11 mouse cellular contexts compared by ENCODE assay signal in the genomic region with DNA sequence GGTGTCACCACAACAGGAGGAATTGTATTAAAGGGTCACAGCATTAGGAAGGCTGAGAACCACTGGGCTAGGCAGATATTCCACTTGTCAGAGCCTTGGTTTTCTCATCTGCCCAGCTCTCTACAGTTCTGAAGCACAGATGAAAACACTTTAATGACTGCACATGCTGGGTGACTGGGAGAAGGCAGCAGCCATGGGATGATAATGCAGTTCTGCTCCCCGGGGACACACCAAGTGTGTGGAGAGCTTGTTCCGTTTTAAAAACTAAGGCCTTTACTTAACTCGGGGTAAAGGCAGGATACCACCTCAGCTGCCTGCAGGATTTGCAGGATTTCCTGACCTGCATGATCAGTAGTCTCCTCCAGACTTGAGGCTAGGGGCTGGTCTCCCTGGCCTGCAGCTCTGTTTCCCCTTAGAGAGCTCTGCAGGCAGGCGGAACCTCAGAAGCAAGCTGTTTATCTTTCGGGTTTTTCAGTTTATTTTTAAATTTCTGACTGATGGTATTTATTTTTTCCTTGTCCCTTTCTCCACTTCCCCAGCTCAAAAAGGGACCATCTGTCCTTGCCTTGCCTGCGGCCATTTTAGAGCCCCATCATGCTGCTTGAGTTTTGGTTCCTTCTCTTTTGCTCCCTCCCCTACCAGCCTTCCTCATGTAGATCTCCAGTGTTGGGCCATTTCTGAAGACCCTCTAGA. TPM values are rescaled to one million over a fixed set of nuclear protein-coding genes. Genes with fewer than 3 reads are reported as not detected.
DNase-seq lines count a peak whose midpoint lies in the region; ATAC-seq lines count a peak whose summit lies in the region.
"Had no signal": no experiment of that assay in that cellular context is flagged by ENCODE, and none has a peak within 500 bp of the region (broad histone marks: within the 10 kb centered on the region; RNA-seq: fewer than 3 reads in every experiment).

No protein-coding gene starts in this region.

- peak overlapping the region; percentile 45; the same call in 1 of the 2 replicates for H3K27ac ChIP-seq in hindbrain, embryonic 10.5 days
- H3K27ac ChIP-seq in hindbrain, embryonic 11.5 days (ENCODE audit: low read depth, low read length), result no peak overlapping the region
- H3K27ac ChIP-seq in midbrain, embryonic 13.5 days, result 0 out of 2 replicates have a peak overlapping the region, but pooled peaks have one; percentile 17
- H3K27ac ChIP-seq in midbrain, embryonic 16.5 days (ENCODE audit: low read length), result no peak overlapping the region
- peak overlapping the region; percentile 79 for H3K27ac ChIP-seq in stomach, embryonic 15.5 days
- H3K27ac ChIP-seq: midbrain, embryonic 12.5 days had no signal

- H3K9me3 ChIP-seq in hindbrain, embryonic 10.5 days, result no peaks in the 10 kb centered on the region
- no peaks in the 10 kb centered on the region for H3K9me3 ChIP-seq in hindbrain, embryonic 11.5 days (ENCODE audit: control insufficient read depth, low read length)
- no peaks in the 10 kb centered on the region for H3K9me3 ChIP-seq in midbrain, embryonic 13.5 days
- H3K9me3 ChIP-seq in midbrain, embryonic 16.5 days (replicated peaks; ENCODE audit: control insufficient read depth, low read length, poor library complexity, severe bottlenecking), result no peaks in the 10 kb centered on the region
- no peaks in the 10 kb centered on the region for H3K9me3 ChIP-seq in stomach, embryonic 15.5 days
- H3K9me3 ChIP-seq: midbrain, embryonic 12.5 days had no signal

- H3K4me3 ChIP-seq in hindbrain, embryonic 10.5 days, result no peak overlapping the region
- H3K4me3 ChIP-seq in hindbrain, embryonic 11.5 days (ENCODE audit: low read depth, low read length), result no peak overlapping the region
- H3K4me3 ChIP-seq in midbrain, embryonic 13.5 days (replicated peaks), result no peak overlapping the region
- no peak overlapping the region for H3K4me3 ChIP-seq in midbrain, embryonic 16.5 days (ENCODE audit: low read depth, low read length)
- H3K4me3 ChIP-seq in stomach, embryonic 15.5 days (replicated peaks), result no peak overlapping the region
- H3K4me3 ChIP-seq: erythroblast, embryonic 14.5 days; midbrain, embryonic 12.5 days had no signal

- ATAC-seq in hindbrain, embryonic 11.5 days (ENCODE audit: low FRiP score), result no peak
- ATAC-seq in midbrain, embryonic 13.5 days, result no peak
- ATAC-seq in midbrain, embryonic 16.5 days, result no peak
- peak; percentile 42 to 54 for ATAC-seq in hematopoietic stem cell, adult 5-6 weeks (replicated peaks in 1 of 2; ENCODE audit: insufficient read depth in 1 of 2, low FRiP score in 2 of 2, low TSS enrichment in 1 of 2, low read depth in 1 of 2, poor library complexity in 2 of 2, severe bottlenecking in 2 of 2)
- no peak for ATAC-seq in stomach, embryonic 15.5 days (ENCODE audit: insufficient read depth, low FRiP score, low read depth)

- 81% methylated on average over 6 of the region's 6 CpGs for WGBS in hindbrain, embryonic 10.5 days
- WGBS in hindbrain, embryonic 11.5 days, result 77% methylated on average over 6 of the region's 6 CpGs
- 77% methylated on average over 6 of the region's 6 CpGs for WGBS in midbrain, embryonic 13.5 days
- 68% methylated on average over 6 of the region's 6 CpGs for WGBS in midbrain, embryonic 16.5 days
- 42% methylated on average over 6 of the region's 6 CpGs for WGBS in stomach, embryonic 15.5 days

- no peak overlapping the region for H3K4me2 ChIP-seq in hindbrain, embryonic 11.5 days (replicated peaks; ENCODE audit: low read depth, low read length)
- no peak overlapping the region for H3K4me2 ChIP-seq in midbrain, embryonic 13.5 days (replicated peaks)
- H3K4me2 ChIP-seq in midbrain, embryonic 16.5 days (ENCODE audit: low read length), result no peak overlapping the region
- peak overlapping the region; percentile 2; the same call in 1 of the 2 replicates for H3K4me2 ChIP-seq in stomach, embryonic 15.5 days
- H3K4me2 ChIP-seq: midbrain, embryonic 12.5 days had no signal

- intact Hi-C loops in left cerebral cortex, postnatal 14 days (cut with DNase I), result no loop called here

- H3K9ac ChIP-seq in hindbrain, embryonic 11.5 days (ENCODE audit: low read depth, low read length), result no peak overlapping the region
- H3K9ac ChIP-seq in midbrain, embryonic 13.5 days (replicated peaks), result no peak overlapping the region
- no peak overlapping the region for H3K9ac ChIP-seq in midbrain, embryonic 16.5 days (ENCODE audit: low read depth, low read length)
- no peak overlapping the region for H3K9ac ChIP-seq in stomach, embryonic 15.5 days
- H3K9ac ChIP-seq: midbrain, embryonic 12.5 days had no signal

- H3K27me3 ChIP-seq in hindbrain, embryonic 10.5 days (ENCODE audit: insufficient read depth, poor library complexity, severe bottlenecking), result no peaks in the 10 kb centered on the region
- H3K27me3 ChIP-seq in hindbrain, embryonic 11.5 days (ENCODE audit: control insufficient read depth, insufficient read depth, low read length), result no peaks in the 10 kb centered on the region
- no peaks in the 10 kb centered on the region for H3K27me3 ChIP-seq in midbrain, embryonic 13.5 days
- no peaks in the 10 kb centered on the region for H3K27me3 ChIP-seq in midbrain, embryonic 16.5 days (ENCODE audit: control insufficient read depth, insufficient read depth, low read depth, low read length)
- H3K27me3 ChIP-seq in stomach, embryonic 15.5 days (replicated peaks), result no peaks in the 10 kb centered on the region
- H3K27me3 ChIP-seq: midbrain, embryonic 12.5 days had no signal

- H3K4me1 ChIP-seq in hindbrain, embryonic 10.5 days (replicated peaks), result peaks cover 42% of the 10 kb centered on the region
- no peaks in the 10 kb centered on the region; the same call in 1 of the 2 replicates for H3K4me1 ChIP-seq in hindbrain, embryonic 11.5 days (replicated peaks; ENCODE audit: control insufficient read depth, insufficient read depth, low read length)
- peaks cover 44% of the 10 kb centered on the region for H3K4me1 ChIP-seq in midbrain, embryonic 13.5 days (replicated peaks)
- peaks cover 24% of the 10 kb centered on the region for H3K4me1 ChIP-seq in midbrain, embryonic 16.5 days (ENCODE audit: control insufficient read depth, insufficient read depth, low read length)
- H3K4me1 ChIP-seq in stomach, embryonic 15.5 days, result peaks cover 54% of the 10 kb centered on the region

- DNase-seq in hindbrain, embryonic 10.5 days (ENCODE audit: low spot score), result no peak
- no peak for DNase-seq in hindbrain, embryonic 11.5 days (ENCODE audit: low spot score)
- DNase-seq in left cerebral cortex, postnatal 14 days (ENCODE audit: low spot score in 2 of 2), result no peak
- no peak for DNase-seq in ovary, postnatal 36 days (ENCODE audit: low spot score)
- DNase-seq: right cerebral cortex, adult 18-20 months had no signal

- no peaks in the 10 kb centered on the region for H3K36me3 ChIP-seq in hindbrain, embryonic 10.5 days
- H3K36me3 ChIP-seq in hindbrain, embryonic 11.5 days (ENCODE audit: control insufficient read depth, insufficient read depth, low read length), result no peaks in the 10 kb centered on the region
- H3K36me3 ChIP-seq in midbrain, embryonic 13.5 days, result no peaks in the 10 kb centered on the region
- H3K36me3 ChIP-seq in midbrain, embryonic 16.5 days (ENCODE audit: control insufficient read depth, insufficient read depth, low read length), result no peaks in the 10 kb centered on the region; the same call in none of the 2 replicates
- H3K36me3 ChIP-seq in stomach, embryonic 15.5 days, result no peaks in the 10 kb centered on the region
- H3K36me3 ChIP-seq: midbrain, embryonic 12.5 days had no signal

RNA-seq across cellular contexts. Expression of gene Mink1, which starts 20.5 kb away (rescaled TPM):
- 12.6 and 14.6 TPM in 2 replicates for polyA plus RNA-seq in hindbrain, embryonic 10.5 days (2016; fragmentation: Nextera tagmentation; extraction: Ambion mirVana)
- polyA plus RNA-seq in hindbrain, embryonic 11.5 days (2014; fragmentation: Nextera tagmentation; extraction: Ambion mirVana), result 11.9 and 17.6 TPM in 2 replicates
- polyA plus RNA-seq in midbrain, embryonic 13.5 days (2015; fragmentation: Nextera tagmentation; extraction: Ambion mirVana), result 10.7 and 14.2 TPM in 2 replicates
- polyA plus RNA-seq in midbrain, embryonic 16.5 days (2015; fragmentation: Nextera tagmentation; extraction: Ambion mirVana), result 16.7 and 18.2 TPM in 2 replicates
- total RNA-seq in hematopoietic stem cell, adult 5-6 weeks (2017), result 26.4 and 30.8 TPM in 2 replicates
- polyA plus RNA-seq in stomach, embryonic 15.5 days (2015; fragmentation: Nextera tagmentation; extraction: Ambion mirVana), result 14.9 and 15.9 TPM in 2 replicates
- total RNA-seq in left cerebral cortex, postnatal 14 days (2021), result 100 to 1,000 TPM; 346 to 351 TPM

RNA-seq across cellular contexts. Expression of gene 4930544D05Rik, which starts 32.5 kb away (rescaled TPM):
- not detected in 2 replicates for polyA plus RNA-seq in hindbrain, embryonic 10.5 days (2016; fragmentation: Nextera tagmentation; extraction: Ambion mirVana)
- polyA plus RNA-seq in hindbrain, embryonic 11.5 days (2014; fragmentation: Nextera tagmentation; extraction: Ambion mirVana), result not detected in 2 replicates
- not detected in 2 replicates for polyA plus RNA-seq in midbrain, embryonic 13.5 days (2015; fragmentation: Nextera tagmentation; extraction: Ambion mirVana)
- not detected in 2 replicates for polyA plus RNA-seq in midbrain, embryonic 16.5 days (2015; fragmentation: Nextera tagmentation; extraction: Ambion mirVana)
- total RNA-seq in hematopoietic stem cell, adult 5-6 weeks (2017), result not detected in 2 replicates
- polyA plus RNA-seq in stomach, embryonic 15.5 days (2015; fragmentation: Nextera tagmentation; extraction: Ambion mirVana), result 0.23 TPM in 1 of 2 replicates, not detected in the other
- total RNA-seq in left cerebral cortex, postnatal 14 days (2021), result 1 to 10 TPM in 1 of 2 experiments, under 1 TPM in 1; 0.51 to 1.2 TPM
- polyA plus RNA-seq: erythroblast, embryonic 14.5 days; midbrain, embryonic 12.5 days had no signal

RNA-seq across cellular contexts. Expression of gene Chrne, which starts 35.8 kb away (rescaled TPM):
- polyA plus RNA-seq in hindbrain, embryonic 10.5 days (2016; fragmentation: Nextera tagmentation; extraction: Ambion mirVana), result not detected in 2 replicates
- not detected in 2 replicates for polyA plus RNA-seq in hindbrain, embryonic 11.5 days (2014; fragmentation: Nextera tagmentation; extraction: Ambion mirVana)
- not detected in 2 replicates for polyA plus RNA-seq in midbrain, embryonic 13.5 days (2015; fragmentation: Nextera tagmentation; extraction: Ambion mirVana)
- polyA plus RNA-seq in midbrain, embryonic 16.5 days (2015; fragmentation: Nextera tagmentation; extraction: Ambion mirVana), result not detected in 2 replicates
- not detected in 2 replicates for total RNA-seq in hematopoietic stem cell, adult 5-6 weeks (2017)
- polyA plus RNA-seq in stomach, embryonic 15.5 days (2015; fragmentation: Nextera tagmentation; extraction: Ambion mirVana), result not detected in 2 replicates
- total RNA-seq in left cerebral cortex, postnatal 14 days (2021), result not detected

RNA-seq across cellular contexts. Expression of gene Pld2, which starts 43.3 kb away (rescaled TPM):
- polyA plus RNA-seq in hindbrain, embryonic 10.5 days (2016; fragmentation: Nextera tagmentation; extraction: Ambion mirVana), result 3.8 and 4.1 TPM in 2 replicates
- 2.5 and 2.9 TPM in 2 replicates for polyA plus RNA-seq in hindbrain, embryonic 11.5 days (2014; fragmentation: Nextera tagmentation; extraction: Ambion mirVana)
- 5.2 and 6.5 TPM in 2 replicates for polyA plus RNA-seq in midbrain, embryonic 13.5 days (2015; fragmentation: Nextera tagmentation; extraction: Ambion mirVana)
- 17.9 and 19.6 TPM in 2 replicates for polyA plus RNA-seq in midbrain, embryonic 16.5 days (2015; fragmentation: Nextera tagmentation; extraction: Ambion mirVana)
- total RNA-seq in hematopoietic stem cell, adult 5-6 weeks (2017), result 5.5 and 14.4 TPM in 2 replicates
- 12.9 and 13.7 TPM in 2 replicates for polyA plus RNA-seq in stomach, embryonic 15.5 days (2015; fragmentation: Nextera tagmentation; extraction: Ambion mirVana)
- total RNA-seq in left cerebral cortex, postnatal 14 days (2021), result 10 to 100 TPM; 14.8 to 17.4 TPM

RNA-seq across cellular contexts. Expression of gene Gm40193, which starts 50.4 kb away (rescaled TPM):
- not detected in 2 replicates for polyA plus RNA-seq in hindbrain, embryonic 10.5 days (2016; fragmentation: Nextera tagmentation; extraction: Ambion mirVana)
- polyA plus RNA-seq in hindbrain, embryonic 11.5 days (2014; fragmentation: Nextera tagmentation; extraction: Ambion mirVana), result not detected in 2 replicates
- polyA plus RNA-seq in midbrain, embryonic 13.5 days (2015; fragmentation: Nextera tagmentation; extraction: Ambion mirVana), result not detected in 2 replicates
- not detected in 2 replicates for polyA plus RNA-seq in midbrain, embryonic 16.5 days (2015; fragmentation: Nextera tagmentation; extraction: Ambion mirVana)
- total RNA-seq in hematopoietic stem cell, adult 5-6 weeks (2017), result not detected in 2 replicates
- not detected in 2 replicates for polyA plus RNA-seq in stomach, embryonic 15.5 days (2015; fragmentation: Nextera tagmentation; extraction: Ambion mirVana)
- total RNA-seq in left cerebral cortex, postnatal 14 days (2021), result not detected
- polyA plus RNA-seq: erythroblast, embryonic 14.5 days; midbrain, embryonic 12.5 days had no signal

Comparison
In these comparisons a context has a peak if more than half of its experiments do, and no peak if none do; other contexts are left out.
1. H3K27ac ChIP-seq: peak in hindbrain, embryonic 10.5 days (single experiment), midbrain, embryonic 13.5 days (single experiment) and stomach, embryonic 15.5 days (single experiment); none in hindbrain, embryonic 11.5 days (single experiment) and midbrain, embryonic 16.5 days (single experiment).
2. ATAC-seq: peak in hematopoietic stem cell, adult 5-6 weeks (2 of 2); none in hindbrain, embryonic 11.5 days (single experiment), midbrain, embryonic 13.5 days (single experiment), midbrain, embryonic 16.5 days (single experiment) and stomach, embryonic 15.5 days (single experiment).